Mouse (Mus musculus) urinary bladder, postnatal 36 days (tissue): ENCODE data around the gene Phyh.
"Not testable (repeated sequence)": the region's sequence is repeated elsewhere in the genome, so short reads cannot be mapped to it uniquely, and the experiment has no call there.

Experiments
- DNase-seq, 2 experiments: peaks; one replicate each; pipeline ENCODE4 v3.0.0; 2022; ENCODE audit warnings: low spot score in 2 of 2, mixed read lengths in 1 of 2

Phyh gene

DNA sequence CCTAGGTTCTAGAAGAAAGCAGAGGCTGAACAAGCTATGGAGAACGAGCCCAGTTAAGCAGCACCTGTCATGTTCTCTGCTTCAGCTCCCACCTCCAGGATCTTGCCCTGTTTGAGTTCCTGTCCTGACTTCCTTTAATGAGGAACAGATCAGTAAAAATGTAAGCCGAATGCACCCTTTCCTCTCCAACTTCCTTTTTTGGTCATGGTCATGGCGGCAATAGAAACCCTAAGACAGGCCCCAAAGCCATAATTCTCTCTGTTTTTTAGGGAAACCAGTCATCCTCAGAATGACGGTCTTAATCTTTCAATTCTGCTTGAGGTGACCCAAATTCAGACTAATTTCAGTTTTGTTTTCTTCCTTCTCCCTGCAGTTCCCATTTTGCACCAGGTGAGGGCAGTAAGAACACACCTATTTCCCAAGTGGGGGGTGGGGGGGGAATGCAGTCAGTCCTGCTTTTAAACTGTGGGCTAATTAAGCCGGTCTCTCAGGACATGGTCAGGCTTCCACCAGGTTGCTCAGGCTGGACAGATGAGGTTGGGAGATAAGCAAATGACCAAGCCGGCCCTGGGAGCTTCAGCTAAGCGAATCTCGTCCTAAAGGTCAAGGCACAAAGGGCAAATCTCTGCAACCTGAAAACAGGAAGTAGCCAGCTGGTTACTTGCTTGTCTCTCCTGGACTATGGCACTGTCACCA lies 1.3 kb upstream of the Phyh start:
- peak; percentile 48 to 57 for DNase-seq

DNA sequence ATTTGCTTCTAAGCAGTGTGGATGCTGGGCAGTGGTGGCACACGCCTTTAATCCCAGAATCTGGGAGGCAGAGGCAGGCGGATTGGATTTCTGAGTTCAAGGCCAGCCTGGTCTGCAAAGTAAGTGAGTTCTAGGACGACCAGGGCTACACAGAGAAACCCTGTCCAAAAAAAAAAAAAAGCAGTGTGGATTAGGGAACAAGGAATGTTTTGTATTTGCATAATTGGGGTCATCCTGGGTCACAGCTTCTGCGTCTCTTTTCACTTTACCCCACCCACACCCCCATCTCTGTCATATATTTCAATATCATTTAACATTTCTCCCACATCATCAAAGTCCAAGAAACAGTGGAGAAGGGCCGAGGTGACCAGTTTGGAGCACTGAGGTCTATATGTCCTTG lies 2.2 kb downstream of the Phyh start:
- DNase-seq: no peak

DNA sequence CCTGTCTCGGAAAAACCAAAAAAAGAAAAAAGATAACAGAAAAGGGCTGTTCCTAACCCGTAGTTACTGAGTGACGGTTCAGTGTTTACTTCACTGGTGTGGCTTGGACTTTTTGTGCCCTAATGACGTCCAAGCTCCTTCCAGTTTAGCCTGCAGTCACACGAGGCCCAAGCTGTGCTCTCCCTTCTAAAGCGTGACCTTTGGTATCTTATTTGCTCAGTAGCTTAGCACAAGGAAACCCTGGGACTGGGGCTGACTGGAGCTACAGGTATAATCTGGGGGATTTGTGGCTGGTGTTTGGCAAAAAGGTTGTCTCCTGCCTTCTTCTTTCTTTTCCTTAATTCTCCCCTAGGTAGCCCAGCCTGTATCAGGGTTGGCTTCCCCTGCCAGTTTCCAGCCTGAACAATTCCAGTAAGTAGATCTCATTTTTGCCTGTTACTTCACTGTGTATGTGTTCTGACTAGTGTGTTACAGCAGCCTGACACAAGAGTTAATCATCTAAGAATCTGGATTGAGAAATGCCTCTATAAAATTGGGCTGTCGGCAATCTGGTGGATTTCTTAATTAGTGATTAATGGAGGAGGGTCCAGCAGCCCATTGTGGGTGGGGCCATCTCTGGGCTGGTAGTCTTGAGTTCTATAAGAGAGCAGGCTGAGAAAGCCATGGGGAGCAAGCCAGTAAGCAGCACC lies 3.8 kb downstream of the Phyh start:
- DNase-seq: peak; percentile 14 to 24

DNA sequence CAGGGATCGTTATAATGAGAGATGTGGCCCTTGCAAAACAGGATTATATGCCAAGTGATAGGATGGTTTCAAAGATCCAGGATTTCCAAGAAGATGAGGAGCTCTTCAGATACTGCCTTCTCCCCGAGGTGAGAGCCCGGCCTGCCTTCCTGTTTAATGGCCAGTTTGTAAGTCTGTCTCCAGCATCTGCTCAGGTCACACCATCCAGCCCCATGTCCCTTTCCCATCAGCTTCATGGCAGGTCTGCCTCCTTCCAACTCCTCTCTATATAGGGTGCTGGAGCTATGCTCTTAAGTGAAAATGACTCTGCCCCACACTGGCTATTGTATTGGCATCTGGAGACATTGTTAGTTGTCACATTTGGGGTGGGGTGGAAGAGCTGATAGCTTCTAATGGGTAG lies 8.6 kb downstream of the Phyh start:
- DNase-seq: no peak

DNA sequence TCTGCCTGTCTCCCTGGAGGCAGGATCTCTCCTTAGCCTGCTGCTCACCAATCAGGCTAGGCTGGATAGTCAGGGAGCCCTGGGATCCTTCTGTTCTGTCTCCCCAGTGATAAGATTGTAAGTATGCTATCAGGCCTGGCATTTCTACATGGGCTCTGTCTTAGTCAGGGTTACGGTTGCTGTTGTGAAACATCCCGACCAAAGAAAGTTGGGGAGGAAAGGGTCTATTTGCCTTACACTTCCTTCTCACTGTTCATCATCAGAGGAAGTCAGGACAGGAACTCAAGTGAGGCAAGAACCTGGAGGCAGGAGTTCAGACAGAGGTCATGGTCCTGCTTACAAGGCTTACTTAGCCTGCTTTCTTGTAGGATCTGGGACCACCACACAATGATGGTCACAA lies 10.4 kb downstream of the Phyh start:
- no peak for DNase-seq

DNA sequence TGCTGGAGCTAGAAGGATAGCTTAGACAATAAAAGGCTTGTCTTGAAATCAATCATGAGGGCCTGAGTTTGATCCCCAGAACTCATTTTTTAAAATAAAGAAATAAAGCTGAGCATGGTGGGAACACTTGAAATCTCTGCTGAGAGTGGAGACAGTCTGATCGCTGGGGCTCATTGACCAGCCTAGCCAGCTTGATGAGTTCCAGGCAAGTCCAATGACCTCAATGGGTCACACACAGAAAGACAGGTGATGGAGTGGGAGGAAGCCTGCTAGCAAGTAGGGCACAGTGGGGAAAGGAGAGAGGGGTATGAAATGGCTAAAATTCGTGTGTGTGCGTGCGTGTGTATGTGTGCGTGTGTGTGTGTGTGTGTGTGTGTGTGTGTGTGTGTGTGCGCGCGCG lies 15.7 kb downstream of the Phyh start:
- no peak for DNase-seq

DNA sequence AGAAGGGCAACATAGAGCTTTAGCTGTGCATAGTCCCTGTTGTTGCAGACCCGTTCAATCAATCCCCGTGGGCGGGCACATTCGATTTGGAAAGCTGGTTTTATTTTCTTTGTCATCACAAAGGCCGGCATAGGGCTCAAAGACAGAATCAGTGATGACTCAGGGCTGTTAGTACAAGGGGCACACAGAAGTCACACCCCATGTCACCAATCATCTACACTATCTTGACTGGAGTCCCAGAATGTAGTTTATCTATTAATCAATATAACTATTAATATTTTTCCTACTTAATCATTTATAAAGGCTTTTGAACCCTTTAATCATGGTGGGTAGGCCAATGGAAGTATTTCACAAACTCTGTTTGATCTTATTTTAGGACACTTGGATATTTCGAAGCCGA lies 19.1 kb downstream of the Phyh start:
- DNase-seq: no peak

DNA sequence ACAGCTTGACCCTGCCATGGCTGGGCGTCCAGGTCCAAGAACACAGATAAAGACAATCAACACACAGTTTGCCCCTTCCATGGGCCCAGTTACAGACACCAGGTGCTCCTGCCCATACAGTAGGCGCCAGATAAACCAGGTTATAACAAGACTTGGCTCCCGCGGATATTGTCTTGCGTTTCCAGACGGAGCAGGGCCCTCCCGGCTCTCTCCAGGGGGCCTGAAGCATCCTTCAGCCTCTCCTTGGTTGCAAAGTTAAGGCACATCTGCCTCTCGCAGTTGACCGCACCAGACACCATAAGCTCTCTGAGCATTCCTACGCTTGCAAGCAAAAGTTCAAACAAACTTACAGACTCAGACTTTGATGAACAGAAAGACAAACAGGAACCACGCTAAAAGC lies 22.0 kb downstream of the Phyh start:
- no peak for DNase-seq

DNA sequence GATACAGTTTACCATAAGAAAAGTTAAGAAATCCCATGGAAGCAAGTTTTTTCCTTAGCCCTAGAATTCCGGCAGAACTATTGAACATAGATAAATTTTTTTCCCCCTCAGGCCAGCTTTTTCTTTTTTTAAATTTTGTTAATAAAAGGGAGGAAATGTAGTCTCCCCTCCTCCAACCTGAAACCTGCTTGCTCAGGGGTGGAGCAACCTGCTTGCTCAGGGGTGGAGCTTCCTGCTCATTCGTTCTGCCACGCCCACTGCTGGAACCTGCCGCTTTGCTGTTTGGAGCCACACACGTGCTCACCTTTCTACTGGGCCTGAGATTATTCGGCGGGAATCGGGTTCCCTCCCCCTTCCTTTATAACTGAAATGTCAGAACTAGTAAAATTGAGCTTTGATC lies 30.9 kb downstream of the Phyh start:
- DNase-seq: not testable (repeated sequence)

DNA sequence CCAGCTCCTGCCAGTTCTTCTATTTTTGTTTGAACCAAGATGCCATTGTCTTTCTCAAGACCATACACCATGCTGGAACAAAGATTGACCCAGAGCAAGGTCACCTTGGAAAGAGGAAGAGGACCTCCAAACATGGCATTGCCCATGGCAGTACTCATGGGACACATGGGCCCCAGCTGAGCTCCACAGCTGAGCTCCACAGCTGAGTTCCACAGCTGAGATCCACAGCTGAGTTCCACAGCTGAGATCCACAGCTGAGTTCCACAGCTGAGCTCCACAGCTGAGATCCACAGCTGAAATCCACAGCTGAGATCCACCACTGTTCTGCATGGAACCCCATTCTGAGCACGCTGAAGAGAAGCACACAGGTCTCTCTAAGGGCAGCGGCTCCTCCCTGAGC lies 32.2 kb downstream of the Phyh start:
- DNase-seq: no peak

DNA sequence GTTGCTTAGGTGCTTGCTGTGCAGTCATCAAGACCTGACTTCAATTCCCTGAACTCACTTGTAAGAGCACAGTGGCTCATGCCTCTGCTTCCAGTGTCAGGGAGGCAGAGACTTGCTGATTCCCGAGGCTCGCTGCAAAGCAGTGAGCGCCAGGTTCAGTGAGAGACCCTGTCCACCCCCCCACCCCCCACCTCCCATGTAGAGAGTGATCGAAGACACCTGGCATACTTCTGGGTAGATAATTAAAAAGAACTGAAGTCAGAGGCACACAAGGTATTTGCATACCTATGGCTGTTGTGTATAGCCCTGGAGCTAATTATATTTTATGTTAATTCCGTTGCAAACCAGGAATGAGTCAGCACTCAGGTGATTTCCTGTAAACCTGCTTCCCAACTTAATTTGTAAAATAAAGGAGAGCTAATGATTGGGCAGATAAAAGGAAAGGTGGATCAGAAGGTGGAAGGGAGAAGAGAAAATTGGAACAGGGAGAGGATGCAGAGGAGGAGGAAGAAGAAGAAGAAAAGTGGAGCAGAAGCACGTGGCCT lies 35.5 kb downstream of the Phyh start:
- DNase-seq: no peak

DNA sequence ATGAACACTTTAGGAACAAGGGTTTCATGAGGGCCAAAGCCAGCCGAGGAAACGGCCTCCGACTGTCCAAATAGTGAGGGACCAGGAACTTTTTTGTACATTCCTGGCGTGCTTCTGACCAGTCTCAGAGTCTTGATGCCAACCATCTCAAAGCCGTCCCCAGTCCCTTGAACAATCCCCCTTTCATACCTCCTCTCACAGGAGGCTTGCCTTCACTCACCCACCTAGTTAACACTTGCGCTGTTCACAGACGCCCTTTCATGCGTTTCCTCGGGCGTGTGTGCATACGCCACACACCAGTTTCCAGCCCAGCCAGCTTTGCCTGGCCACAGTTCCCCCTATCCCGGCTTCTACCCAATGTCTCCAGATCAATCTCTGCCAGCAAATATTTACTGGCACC lies 39.2 kb downstream of the Phyh start:
- DNase-seq: no peak

DNA sequence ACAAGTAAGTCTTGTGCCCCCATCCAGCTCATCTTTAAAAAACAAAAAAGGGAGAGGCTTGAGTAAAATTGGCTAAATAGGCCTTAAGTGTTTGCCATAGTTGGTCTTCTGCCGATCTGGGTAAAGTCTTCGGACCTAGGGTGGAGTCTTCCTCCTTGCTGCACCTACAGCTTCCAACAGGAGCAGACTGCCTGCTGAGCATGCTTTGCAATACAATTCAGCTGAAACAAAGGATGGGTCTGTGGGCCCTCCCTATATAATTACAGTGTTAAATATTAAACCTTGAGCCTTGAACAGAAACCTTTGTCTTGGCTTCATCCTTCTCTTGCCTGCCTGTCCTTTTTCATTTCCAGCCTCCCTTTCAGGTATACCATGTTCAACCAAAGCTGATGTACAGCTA lies 49.0 kb downstream of the Phyh start:
- DNase-seq: no peak

DNA sequence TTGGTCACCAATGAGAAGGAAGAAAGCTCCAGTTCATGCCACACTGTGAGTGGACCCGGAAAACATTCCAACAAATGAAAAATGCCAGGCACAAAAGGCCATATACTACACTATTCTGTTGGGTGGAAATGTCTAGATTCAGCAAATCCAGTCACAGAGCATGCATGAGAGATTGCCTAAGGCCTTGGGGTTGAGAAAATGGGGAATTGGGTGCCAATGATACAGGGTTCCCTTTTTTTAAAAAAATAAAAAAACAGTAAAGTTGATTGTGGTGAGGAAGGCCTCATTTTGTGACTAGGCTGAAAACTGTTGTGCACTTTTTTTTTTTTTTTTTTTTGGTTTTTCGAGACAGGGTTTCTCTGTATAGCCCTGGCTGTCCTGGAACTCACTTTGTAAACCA lies 50.3 kb downstream of the Phyh start:
- no peak for DNase-seq

DNA sequence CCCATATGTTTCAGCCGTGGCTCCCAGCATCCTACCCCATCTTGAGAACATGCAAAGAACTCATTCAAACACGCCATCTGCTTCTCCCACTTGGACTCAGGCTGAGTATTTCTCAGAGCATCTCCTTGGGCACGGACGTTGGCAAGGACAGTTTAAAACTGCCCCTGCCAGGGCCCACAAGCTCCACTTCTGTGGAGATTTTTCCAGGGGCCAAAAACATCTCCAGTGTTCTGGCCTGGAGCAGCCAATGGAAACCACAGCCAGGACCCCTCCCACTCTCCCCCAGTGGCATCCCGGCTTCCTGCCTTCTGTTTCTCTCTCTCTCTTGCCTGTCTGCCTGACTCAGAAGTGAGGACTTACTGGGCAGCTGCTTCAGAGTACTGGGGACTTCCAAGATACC lies 57.0 kb downstream of the Phyh start, which contains the start of gene Ucma:
Gene Ucma, plus strand, starts transcription at position 316 of the 400 bp plus-strand sequence.
- DNase-seq: no peak

DNA sequence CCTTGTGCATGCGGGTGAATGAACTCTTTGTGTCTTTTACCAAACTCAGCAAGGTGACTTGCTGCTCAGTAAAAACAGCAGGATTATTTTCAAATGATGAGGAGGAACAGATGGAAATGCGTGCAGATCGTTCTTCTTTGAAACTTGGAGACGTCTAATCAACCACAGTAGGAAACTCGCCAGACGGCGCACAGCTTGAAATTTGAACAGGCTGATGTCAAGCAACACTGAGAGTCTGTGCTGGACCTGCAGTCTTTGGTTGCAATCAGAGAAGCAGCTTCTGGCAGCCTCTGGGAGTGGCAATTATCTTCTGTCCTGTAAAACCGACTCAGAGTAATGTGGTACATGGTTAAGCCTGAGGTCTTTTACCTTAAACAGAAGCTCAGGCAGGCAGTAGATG lies 59.3 kb downstream of the Phyh start:
- DNase-seq: no peak

DNA sequence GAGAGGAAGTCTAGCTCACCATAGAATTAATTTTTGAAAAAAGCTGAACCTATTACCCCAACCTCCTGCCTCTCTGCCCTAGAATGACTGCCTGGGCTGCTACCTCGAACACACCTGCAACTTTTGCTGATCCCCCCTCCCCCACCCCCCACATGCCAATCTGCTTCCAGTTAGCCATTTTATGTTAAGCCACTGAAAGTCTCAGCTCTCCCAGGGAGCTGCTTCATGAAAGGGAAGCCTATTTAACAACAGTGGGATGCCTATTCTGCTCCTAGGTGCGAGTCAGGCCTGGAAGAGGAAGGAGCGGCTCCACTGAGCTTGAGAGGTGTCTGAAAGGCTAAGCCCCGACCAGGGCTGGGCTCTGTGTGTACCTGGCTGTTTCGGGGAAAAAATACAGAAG lies 65.2 kb downstream of the Phyh start:
- DNase-seq: no peak

DNA sequence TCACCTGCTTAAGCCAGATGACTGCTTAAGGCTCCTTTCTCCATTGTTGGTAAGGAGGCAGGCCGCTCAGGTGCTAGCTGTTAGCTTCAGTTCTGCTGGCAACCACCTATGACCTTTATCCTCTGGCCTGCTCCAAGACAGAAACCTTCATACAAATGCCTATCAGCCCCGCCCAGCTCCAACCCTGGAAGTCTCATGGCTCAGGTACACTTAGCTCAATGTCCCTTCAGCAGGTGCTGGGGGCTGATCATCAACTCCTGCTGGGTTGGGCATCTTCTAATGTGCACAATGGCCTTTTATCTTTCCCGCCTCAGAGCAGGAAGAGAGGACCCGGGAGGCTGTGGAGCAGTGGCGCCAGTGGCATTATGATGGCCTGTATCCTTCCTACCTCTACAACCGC lies 66.2 kb downstream of the Phyh start:
- DNase-seq: no peak

DNA sequence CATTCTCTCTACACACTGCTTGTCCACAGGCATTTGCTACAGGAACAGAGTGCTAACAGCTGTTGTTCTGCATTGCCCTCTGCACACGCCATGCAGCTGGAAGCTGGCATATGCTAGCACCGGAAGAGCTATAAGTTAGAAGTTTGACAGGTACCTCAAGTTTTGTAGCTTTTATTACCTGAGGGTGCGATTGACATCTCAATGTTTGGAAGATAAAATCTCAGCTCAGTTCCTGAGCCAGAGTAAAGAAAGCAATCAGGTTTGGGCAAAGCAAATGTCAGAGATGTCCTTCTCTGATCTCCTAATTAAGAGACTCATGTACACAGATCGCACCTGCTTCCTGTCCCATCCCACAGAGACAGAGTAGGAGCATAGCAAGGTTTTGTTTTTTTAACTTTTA lies 68.0 kb downstream of the Phyh start:
- DNase-seq: no peak

DNA sequence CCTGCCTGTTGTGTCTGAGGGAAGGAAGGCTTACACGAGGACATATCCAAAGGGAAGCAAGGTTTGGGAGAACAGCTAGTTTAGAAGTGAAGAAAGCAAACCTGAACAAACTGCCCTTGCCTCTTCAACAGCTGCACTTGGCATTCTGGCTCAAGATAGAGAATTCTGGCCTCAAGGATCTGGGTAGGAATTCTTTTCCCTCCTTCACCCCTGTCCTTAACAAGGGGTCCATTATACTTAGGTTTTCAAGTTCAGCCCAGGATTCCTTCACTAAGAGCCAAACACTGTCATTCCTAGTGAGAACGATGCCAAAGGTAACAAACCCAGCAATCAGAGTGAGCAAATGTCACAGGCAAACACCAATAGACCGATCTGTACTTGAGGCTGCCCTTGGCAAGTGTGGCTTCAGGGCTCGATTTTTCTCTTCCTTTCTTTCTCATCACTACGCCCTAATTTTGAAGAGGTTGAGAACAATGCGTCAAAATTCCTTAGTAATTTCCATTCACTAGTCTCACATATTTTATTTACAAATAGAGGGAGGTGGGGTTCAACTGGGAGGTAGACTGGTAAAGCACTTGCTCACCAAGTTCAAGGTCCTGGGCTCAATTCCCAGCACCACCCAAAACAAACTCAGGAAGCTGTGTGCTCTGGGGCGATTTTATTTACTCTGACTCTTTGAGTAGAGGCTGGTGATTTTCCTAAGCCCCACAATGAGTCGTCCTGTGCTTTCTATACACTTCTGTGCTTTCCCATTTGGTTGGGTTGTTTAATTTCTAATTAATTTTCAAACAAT lies 68.8 kb downstream of the Phyh start:
- DNase-seq: no peak
